Mouse (Mus musculus): ENCODE measurements around the gene Dlx2. TPM values are rescaled to one million over a fixed set of nuclear protein-coding genes. Genes with fewer than 3 reads are reported as not detected.

The Dlx2 gene
- 0.08 and 0.12 TPM in 2 replicates for polyA plus RNA-seq (2016; fragmentation: Nextera tagmentation; extraction: Ambion mirVana)

DNA sequence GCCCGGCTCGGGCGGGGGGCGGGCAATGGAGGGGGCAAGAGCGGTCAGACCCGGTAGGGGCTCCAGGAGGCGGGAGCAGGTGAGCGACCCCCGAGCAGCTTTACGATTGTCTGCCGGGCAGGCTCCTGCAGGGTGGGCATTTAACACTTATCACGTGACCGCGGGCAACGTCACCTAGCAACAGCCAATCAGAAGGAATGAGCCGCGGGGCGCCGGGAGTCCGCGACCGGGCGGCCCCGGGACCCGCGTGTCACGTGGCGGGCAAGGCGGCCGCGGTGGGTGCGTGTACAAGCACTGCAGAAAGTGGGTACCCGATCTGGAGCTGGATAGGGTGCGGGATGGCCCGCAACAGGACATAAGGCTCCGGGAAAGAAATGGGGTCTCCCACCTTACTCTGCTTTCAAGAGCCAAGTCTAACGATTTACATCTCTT, at the start of gene Dlx2:
TSS of gene Dlx2 (minus strand) at position 115 of the 432 bp plus-strand sequence.
- peak within 1 kb of the TSS; percentile 59 for H3K4me3 ChIP-seq
- H3K4me1 ChIP-seq, result peaks cover 37% of the 10 kb centered on the region
- H3K4me2 ChIP-seq, result peak within 1 kb of the TSS; percentile 90
- peaks cover 97% of the 10 kb centered on the region for H3K27me3 ChIP-seq (replicated peaks)
- no peaks in the 10 kb centered on the region for H3K9me3 ChIP-seq (replicated peaks)
- H3K27ac ChIP-seq, result no peak within 1 kb of the TSS
- no peaks in the 10 kb centered on the region for H3K36me3 ChIP-seq
- ATAC-seq, result no peak
- under 1% methylated on average over 37 of the region's 37 CpGs for WGBS (ENCODE audit: insufficient replicate concordance)
- H3K9ac ChIP-seq, result peak within 1 kb of the TSS; percentile 27; the same call in 1 of the 2 replicates

DNA sequence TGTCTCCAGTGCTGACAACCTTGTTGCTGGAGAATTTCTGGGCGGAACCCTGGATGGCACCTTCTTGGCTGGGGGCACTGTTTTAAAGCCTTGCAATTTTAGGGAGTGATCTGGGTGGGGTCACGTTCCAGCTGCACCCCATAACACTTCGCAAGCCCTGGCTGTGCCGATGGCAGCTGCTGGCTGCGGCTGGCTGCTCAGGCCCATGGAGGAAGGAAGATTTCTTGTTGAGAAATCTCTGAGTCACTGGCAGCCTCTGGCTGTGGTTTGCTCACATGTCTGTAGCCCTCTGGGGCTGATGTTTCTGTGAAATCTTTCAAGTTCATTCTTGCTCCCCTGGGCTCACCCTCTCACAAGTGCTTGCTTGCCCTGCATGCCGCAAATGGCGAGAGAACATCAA, 47.9 kb upstream of the Dlx2 start:
- no peaks in the 10 kb centered on the region for H3K9me3 ChIP-seq (replicated peaks)
- H3K27ac ChIP-seq, result no peak overlapping the region
- no peak for ATAC-seq
- no peak overlapping the region for H3K9ac ChIP-seq
- no peak overlapping the region for H3K4me3 ChIP-seq
- no peak overlapping the region for H3K4me2 ChIP-seq
- whole genome bisulfite sequencing (ENCODE audit: insufficient replicate concordance), result 45% methylated on average over 7 of the region's 7 CpGs
- no peaks in the 10 kb centered on the region for H3K36me3 ChIP-seq
- peaks cover 34% of the 10 kb centered on the region for H3K27me3 ChIP-seq (replicated peaks)
- H3K4me1 ChIP-seq, result no peaks in the 10 kb centered on the region

DNA sequence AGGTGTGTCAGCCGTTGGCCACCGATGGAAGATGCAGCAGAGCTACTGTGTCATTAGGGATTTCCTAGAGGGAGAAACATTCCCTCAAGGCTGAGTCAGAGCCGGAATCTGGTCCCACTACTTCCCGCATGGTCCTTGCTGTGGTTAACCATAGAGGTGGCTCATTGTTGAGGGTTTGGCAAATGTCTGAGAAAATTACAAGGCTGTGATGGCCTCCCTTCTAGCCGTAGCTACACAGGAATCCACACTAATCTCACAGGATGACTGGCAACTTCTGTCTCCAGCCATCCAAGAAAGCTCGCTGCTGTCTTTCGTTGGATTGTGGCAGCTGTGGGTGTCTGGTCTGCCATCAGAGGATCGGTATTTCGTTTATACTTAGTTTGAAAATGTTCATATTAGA, 42.6 kb upstream of the Dlx2 start:
- no peaks in the 10 kb centered on the region for H3K4me1 ChIP-seq
- no peaks in the 10 kb centered on the region for H3K36me3 ChIP-seq
- no peak overlapping the region for H3K9ac ChIP-seq
- no peak for ATAC-seq
- no peak overlapping the region for H3K27ac ChIP-seq
- H3K4me2 ChIP-seq, result no peak overlapping the region
- no peaks in the 10 kb centered on the region for H3K9me3 ChIP-seq (replicated peaks)
- 69% methylated on average over 9 of the region's 9 CpGs for WGBS (ENCODE audit: insufficient replicate concordance)
- no peak overlapping the region for H3K4me3 ChIP-seq
- H3K27me3 ChIP-seq (replicated peaks), result peaks cover 19% of the 10 kb centered on the region; the same call in 1 of the 2 replicates

DNA sequence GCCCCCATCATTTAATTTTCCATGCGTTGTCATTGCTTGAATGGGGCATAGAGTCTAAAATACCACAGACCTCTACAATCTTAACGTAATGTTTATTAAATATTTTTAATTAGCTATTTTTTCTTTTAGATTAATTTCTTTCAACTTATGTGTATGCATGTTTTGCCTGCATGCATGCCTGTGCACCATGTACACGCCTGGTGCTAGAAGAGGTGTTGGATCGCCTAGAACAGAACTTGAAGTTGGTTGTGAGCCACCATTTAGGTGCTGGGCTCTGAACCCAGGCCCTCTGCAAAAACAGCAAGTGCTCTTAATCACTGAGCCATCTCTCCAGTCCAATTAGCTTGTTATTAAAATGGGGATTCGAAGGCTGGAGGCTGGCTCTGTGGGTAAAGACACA, 34.9 kb upstream of the Dlx2 start:
- Histone ChIP-seq H3K9me3 (replicated peaks) (no peaks in the 10 kb centered on the region), H3K27ac (no peak overlapping the region), H3K4me3 (peak overlapping the region; percentile 45), H3K36me3 (no peaks in the 10 kb centered on the region), H3K4me1 (peaks cover 5% of the 10 kb centered on the region; the same call in 1 of the 2 replicates), H3K9ac (no peak overlapping the region), H3K27me3 (replicated peaks) (peaks cover 53% of the 10 kb centered on the region), H3K4me2 (peak overlapping the region; percentile 63)
- 45% methylated on average over 5 of the region's 5 CpGs for WGBS (ENCODE audit: insufficient replicate concordance)
- no peak for ATAC-seq

DNA sequence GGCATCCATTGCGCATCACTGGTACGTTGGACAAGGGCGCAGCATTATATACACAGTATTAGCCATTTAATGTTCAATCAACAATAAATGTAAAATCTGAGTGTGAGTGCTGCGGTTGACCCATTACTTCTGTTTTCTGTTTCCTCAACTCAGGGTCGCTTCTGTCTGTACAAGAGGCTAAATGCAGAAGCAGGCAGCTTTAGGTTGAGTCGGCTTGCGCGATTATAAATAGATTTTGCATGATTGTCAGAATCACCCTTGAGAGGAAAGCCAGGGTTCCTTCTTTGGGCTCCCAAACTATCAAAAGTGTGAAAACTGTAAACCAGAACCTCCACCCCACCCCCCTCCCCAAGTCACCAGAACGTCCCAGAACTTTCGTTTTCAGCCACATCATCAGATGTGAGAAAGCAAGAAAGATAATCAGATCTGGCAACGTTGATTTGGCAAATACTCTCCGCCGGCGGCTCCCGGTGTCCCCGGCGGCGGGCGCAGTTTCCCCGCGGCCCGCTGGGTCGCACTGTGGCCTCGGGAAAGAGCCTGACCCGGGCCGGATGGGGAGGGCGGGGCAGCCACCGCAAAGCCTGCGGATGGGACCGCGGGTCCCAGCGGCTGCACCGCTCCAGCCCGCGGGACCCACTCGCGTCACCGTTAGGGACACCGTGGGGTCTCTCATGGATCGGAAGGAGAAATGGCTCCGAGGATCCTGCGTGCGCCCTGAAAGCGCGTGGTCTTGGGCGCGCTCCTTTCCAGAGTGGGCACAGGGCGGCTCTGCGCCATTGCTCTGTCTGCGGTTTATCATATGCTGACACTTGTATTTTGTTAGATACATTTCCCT, 34.3 kb upstream of the Dlx2 start:
- peaks cover 5% of the 10 kb centered on the region; the same call in 1 of the 2 replicates for H3K4me1 ChIP-seq
- H3K27ac ChIP-seq, result no peak overlapping the region
- 7% methylated on average over 50 of the region's 50 CpGs for WGBS (ENCODE audit: insufficient replicate concordance)
- no peak for ATAC-seq
- H3K9ac ChIP-seq, result no peak overlapping the region
- no peaks in the 10 kb centered on the region for H3K36me3 ChIP-seq
- H3K4me2 ChIP-seq, result peak overlapping the region; percentile 63
- no peaks in the 10 kb centered on the region for H3K9me3 ChIP-seq (replicated peaks)
- peak overlapping the region; percentile 45 for H3K4me3 ChIP-seq
- H3K27me3 ChIP-seq (replicated peaks), result peaks cover 53% of the 10 kb centered on the region

DNA sequence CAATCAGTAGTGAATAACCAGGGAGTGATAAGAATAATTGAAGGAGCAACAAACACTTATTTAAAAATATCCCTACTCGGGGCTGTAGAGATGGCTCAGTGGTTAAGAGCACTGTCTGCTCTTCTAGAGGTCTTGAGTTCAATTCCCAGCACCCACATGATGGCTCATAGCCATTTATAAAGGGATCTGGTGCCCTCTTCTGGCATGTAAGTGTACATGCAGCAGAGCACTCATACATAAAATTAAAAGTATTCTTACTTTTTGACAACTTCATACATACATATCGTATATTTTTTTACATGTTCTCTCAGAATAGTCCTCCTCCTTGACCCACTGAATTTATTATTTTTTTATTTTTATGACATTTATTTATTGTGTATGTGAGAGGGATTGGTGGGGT, 30.5 kb upstream of the Dlx2 start:
- Histone ChIP-seq H3K36me3 (no peaks in the 10 kb centered on the region), H3K9ac (no peak overlapping the region), H3K4me3 (no peak overlapping the region), H3K9me3 (replicated peaks) (no peaks in the 10 kb centered on the region), H3K27ac (no peak overlapping the region), H3K27me3 (replicated peaks) (peaks cover 61% of the 10 kb centered on the region), H3K4me2 (no peak overlapping the region), H3K4me1 (peaks cover 5% of the 10 kb centered on the region; the same call in 1 of the 2 replicates)
- 69% methylated on average over 2 of the region's 2 CpGs for WGBS (ENCODE audit: insufficient replicate concordance)
- no peak for ATAC-seq

DNA sequence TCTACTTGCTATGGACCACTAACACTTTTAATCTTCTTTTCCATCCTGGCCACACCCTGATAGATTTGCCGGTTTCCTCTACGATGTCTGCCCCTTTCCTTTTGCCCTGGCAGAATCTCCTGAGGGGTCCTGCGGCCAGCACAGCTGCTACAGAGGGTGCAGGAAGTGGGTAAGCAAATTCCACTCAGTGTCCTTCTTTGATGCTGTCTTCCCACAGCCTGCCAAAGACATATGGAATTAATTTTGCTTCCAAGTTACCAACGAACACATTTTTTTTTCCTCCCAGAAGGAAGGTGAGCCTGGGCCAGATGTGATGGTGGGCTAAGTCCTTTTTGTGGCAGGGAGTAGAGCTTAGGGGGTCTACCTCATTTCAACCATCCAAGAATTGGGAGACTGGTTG, 27.2 kb upstream of the Dlx2 start:
- H3K4me3 ChIP-seq, result no peak overlapping the region
- 29% methylated on average over 4 of the region's 4 CpGs for WGBS (ENCODE audit: insufficient replicate concordance)
- no peak overlapping the region for H3K9ac ChIP-seq
- H3K4me2 ChIP-seq, result no peak overlapping the region
- no peaks in the 10 kb centered on the region for H3K4me1 ChIP-seq
- H3K9me3 ChIP-seq (replicated peaks), result no peaks in the 10 kb centered on the region
- no peak for ATAC-seq
- H3K27me3 ChIP-seq (replicated peaks), result peaks cover 41% of the 10 kb centered on the region
- no peak overlapping the region for H3K27ac ChIP-seq
- H3K36me3 ChIP-seq, result no peaks in the 10 kb centered on the region

DNA sequence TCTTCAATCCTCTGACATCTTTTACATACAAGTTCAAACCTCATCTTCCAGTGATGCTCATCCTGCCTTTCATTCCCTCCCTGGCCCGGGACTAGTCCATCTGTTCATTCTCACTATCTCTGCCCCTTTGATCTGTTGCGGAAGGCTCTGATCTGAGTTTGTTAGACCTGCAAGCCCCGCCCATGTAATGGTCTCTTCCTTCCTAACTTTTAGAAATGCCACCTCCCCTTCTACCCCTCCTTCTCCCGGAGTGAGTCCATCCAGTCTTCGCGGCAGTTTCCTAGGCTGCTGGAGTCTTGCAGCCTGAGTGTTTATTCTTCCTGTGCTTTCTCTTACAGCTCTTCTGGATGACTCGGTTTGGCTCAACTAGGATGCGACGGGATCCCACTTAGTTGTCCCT, 19.9 kb upstream of the Dlx2 start:
- H3K9me3 ChIP-seq (replicated peaks), result no peaks in the 10 kb centered on the region
- 58% methylated on average over 9 of the region's 9 CpGs for WGBS (ENCODE audit: insufficient replicate concordance)
- ATAC-seq, result no peak

DNA sequence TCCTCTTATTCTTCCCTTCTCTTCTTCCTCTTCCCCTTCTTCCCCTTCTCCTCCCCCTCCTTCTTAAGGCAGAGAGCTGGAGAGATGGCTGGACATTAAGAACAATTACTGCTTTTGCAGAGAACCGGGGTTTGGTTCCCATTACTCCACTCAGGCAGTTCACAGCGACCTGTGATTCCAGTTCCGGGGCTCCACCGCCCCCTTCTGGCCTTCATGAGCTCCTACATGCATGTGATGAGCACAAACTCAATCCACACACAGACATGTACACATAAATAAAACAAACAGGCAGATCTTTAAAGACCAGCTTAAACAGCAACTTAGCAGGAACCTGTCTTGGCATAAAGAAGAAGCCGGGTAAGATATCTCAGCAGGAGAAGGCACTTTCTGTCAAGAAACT, 9.5 kb upstream of the Dlx2 start:
- Histone ChIP-seq H3K27ac (no peak overlapping the region), H3K4me2 (no peak overlapping the region), H3K9me3 (replicated peaks) (no peaks in the 10 kb centered on the region), H3K4me1 (peaks cover 5% of the 10 kb centered on the region; the same call in 1 of the 2 replicates), H3K9ac (no peak overlapping the region), H3K27me3 (replicated peaks) (peaks cover 54% of the 10 kb centered on the region), H3K4me3 (no peak overlapping the region), H3K36me3 (no peaks in the 10 kb centered on the region)
- WGBS (ENCODE audit: insufficient replicate concordance), result 56% methylated on average over 5 of the region's 5 CpGs
- ATAC-seq, result no peak

More for the DNA sequence above, 19.9 kb upstream of the Dlx2 start:
- Histone ChIP-seq H3K36me3 (no peaks in the 10 kb centered on the region), H3K4me2 (no peak overlapping the region), H3K27ac (no peak overlapping the region), H3K4me1 (no peaks in the 10 kb centered on the region), H3K9ac (no peak overlapping the region), H3K4me3 (no peak overlapping the region), H3K27me3 (replicated peaks) (peaks cover 16% of the 10 kb centered on the region)

DNA sequence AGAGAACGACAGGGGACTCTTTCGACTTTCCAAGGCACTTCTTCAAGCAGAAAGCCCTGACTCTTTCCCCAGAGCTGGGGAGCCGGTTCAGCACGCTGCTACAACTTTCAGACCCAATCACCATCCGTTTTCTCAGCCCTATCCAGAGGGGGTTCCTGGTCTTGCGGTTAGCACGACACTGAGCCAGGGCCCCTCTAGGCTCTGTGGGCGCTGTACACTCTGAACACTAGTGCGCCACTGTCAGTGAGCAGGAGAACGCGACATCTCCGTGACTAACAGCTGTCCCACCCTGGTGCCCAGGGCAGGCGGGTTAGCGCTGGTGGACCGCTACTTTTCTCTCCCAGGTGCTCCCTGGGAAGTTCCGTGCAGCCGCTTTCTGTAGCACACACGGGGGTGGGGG, 5.2 kb upstream of the Dlx2 start:
- no peak overlapping the region for H3K27ac ChIP-seq
- H3K9me3 ChIP-seq (replicated peaks), result no peaks in the 10 kb centered on the region
- H3K36me3 ChIP-seq, result no peaks in the 10 kb centered on the region
- 2% methylated on average over 18 of the region's 18 CpGs for WGBS (ENCODE audit: insufficient replicate concordance)
- no peak overlapping the region for H3K4me3 ChIP-seq
- H3K9ac ChIP-seq, result no peak overlapping the region
- 0 out of 2 replicates have a peak overlapping the region, but pooled peaks have one; percentile 8 for H3K4me2 ChIP-seq
- peaks cover 8% of the 10 kb centered on the region for H3K4me1 ChIP-seq
- ATAC-seq, result no peak
- H3K27me3 ChIP-seq (replicated peaks), result peaks cover 86% of the 10 kb centered on the region

DNA sequence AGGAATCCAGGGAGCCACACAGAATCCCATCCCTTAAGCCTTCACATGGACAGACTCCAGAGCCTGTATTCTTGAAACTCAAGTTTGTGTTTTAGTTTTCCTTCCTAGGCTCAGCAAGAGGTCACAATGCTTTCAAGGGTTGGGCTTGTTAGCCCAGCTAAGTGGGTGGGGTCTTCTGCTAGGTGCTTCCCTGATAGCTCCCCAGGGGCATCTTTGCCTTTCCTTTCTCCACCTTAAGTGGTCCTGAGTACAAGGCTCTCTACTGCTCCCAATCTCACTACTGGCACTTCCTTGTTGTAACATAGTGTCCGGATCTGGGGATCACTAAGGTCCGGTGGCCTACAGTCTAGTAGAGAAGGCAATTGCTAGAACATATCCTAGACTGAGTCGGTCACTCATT, 3.8 kb upstream of the Dlx2 start:
- Histone ChIP-seq H3K36me3 (no peaks in the 10 kb centered on the region), H3K4me3 (no peak overlapping the region), H3K9ac (no peak overlapping the region), H3K4me1 (peaks cover 21% of the 10 kb centered on the region), H3K4me2 (no peak overlapping the region), H3K27me3 (replicated peaks) (peaks cover 97% of the 10 kb centered on the region), H3K27ac (no peak overlapping the region), H3K9me3 (replicated peaks) (no peaks in the 10 kb centered on the region)
- ATAC-seq, result no peak
- 21% methylated on average over 3 of the region's 3 CpGs for WGBS (ENCODE audit: insufficient replicate concordance)

DNA sequence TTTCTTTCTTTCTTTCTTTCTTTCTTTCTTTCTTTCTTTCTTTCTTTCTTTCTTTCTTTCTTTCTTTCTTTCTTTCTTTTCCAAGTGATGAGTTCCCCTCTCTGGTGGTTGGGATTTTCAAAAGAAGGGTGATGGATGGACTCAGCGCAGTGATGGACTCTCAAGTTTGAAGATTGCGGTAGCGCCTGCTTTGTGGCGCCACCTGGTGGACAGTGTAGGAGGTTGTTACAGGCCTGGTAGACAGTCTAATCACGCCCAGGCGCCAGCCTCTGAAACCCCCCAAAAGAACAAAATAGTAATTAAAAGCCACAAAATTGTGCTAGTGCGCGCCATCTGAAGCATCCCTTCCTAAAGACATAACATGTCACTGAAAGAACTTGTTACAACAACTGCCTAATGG, 1.3 kb upstream of the Dlx2 start:
- Histone ChIP-seq H3K27ac (no peak overlapping the region), H3K4me1 (peaks cover 40% of the 10 kb centered on the region), H3K9me3 (replicated peaks) (no peaks in the 10 kb centered on the region), H3K9ac (no peak overlapping the region), H3K36me3 (no peaks in the 10 kb centered on the region), H3K27me3 (replicated peaks) (peaks cover 97% of the 10 kb centered on the region), H3K4me2 (no peak overlapping the region), H3K4me3 (no peak overlapping the region)
- no peak for ATAC-seq
- 2% methylated on average over 8 of the region's 8 CpGs for WGBS (ENCODE audit: insufficient replicate concordance)
